8 mouse cellular contexts compared by ENCODE assay signal in genomic region chr19:45783933-45784576, GRCm38 (mm10). TPM values are rescaled to one million over a fixed set of nuclear protein-coding genes. Genes with fewer than 3 reads are reported as not detected.
A peak's percentile ranks its signal among the peaks of the same experiment; 100 is the strongest.
DNase-seq lines count a peak whose midpoint lies in the region; ATAC-seq and TF ChIP-seq lines count a peak whose summit lies in the region.

No protein-coding gene starts in this region.

- H3K27ac ChIP-seq in CH12.LX (ENCODE audit: insufficient read depth, low read depth) = peak overlapping the region; percentile 37
- H3K27ac ChIP-seq in forebrain, embryonic 16.5 days (ENCODE audit: low read length) = 0 out of 2 replicates have a peak overlapping the region, but pooled peaks have one; percentile 21
- peak overlapping the region; percentile 96 for H3K27ac ChIP-seq in liver, postnatal 0 days (ENCODE audit: low read depth)

- TF ChIP-seq CTCF in CH12.LX (conservative IDR thresholded peaks at IDR 0.05 in 1 of 2, IDR thresholded peaks at IDR 0.05 in 1 of 2; ENCODE audit: low read depth in 2 of 2, low read length in 2 of 2) = no peak
- TF ChIP-seq CTCF in liver, postnatal 0 days (IDR thresholded peaks at IDR 0.05; ENCODE audit: low read depth) = no peak

- no peaks in the 10 kb centered on the region for H3K27me3 ChIP-seq in CH12.LX (replicated peaks)
- no peaks in the 10 kb centered on the region for H3K27me3 ChIP-seq in forebrain, embryonic 16.5 days (replicated peaks; ENCODE audit: control insufficient read depth, insufficient read depth, low read length)
- H3K27me3 ChIP-seq in liver, postnatal 0 days (ENCODE audit: insufficient read depth, low read length) = no peaks in the 10 kb centered on the region

- TF ChIP-seq RAD21 in CH12.LX (IDR thresholded peaks at IDR 0.05; ENCODE audit: low read depth, low read length) = no peak

- 35% methylated on average over 17 of the region's 17 CpGs for WGBS in forebrain, embryonic 16.5 days
- whole genome bisulfite sequencing in liver, postnatal 0 days (ENCODE audit: insufficient replicate concordance) = 33% methylated on average over 17 of the region's 17 CpGs

- peak overlapping the region; percentile 88 for H3K4me2 ChIP-seq in CH12.LX (ENCODE audit: insufficient read depth, low read depth, poor library complexity, severe bottlenecking)
- H3K4me2 ChIP-seq in forebrain, embryonic 16.5 days (ENCODE audit: low read length) = peak overlapping the region; percentile 60
- peak overlapping the region; percentile 75 for H3K4me2 ChIP-seq in liver, postnatal 0 days (ENCODE audit: low read depth, low read length)

- peak; percentile 26 for DNase-seq in cerebellum, adult 8-10 months
- DNase-seq in cerebellum, postnatal 14 days = no peak
- DNase-seq in CH12.LX (ENCODE audit: extremely low read depth) (no peak), adipocyte (ENCODE audit: low spot score) (no peak)
- DNase-seq in liver, postnatal 0 days = no peak
- peak; percentile 29 for DNase-seq in thymus, postnatal 4 days
- DNase-seq in frontal cortex, postnatal 36 days (ENCODE audit: low spot score in 2 of 2) = no peak

- peak overlapping the region; percentile 61 for H3K9ac ChIP-seq in CH12.LX (ENCODE audit: insufficient read depth, low read depth)
- H3K9ac ChIP-seq in forebrain, embryonic 16.5 days (replicated peaks; ENCODE audit: low read depth, low read length) = peak overlapping the region; percentile 30; the same call in 1 of the 2 replicates
- peak overlapping the region; percentile 53 for H3K9ac ChIP-seq in liver, postnatal 0 days (replicated peaks)

- H3K9me3 ChIP-seq in CH12.LX (replicated peaks; ENCODE audit: low read length) = no peaks in the 10 kb centered on the region
- H3K9me3 ChIP-seq in forebrain, embryonic 16.5 days (ENCODE audit: control insufficient read depth, low read length) = no peaks in the 10 kb centered on the region
- H3K9me3 ChIP-seq in liver, postnatal 0 days (ENCODE audit: low read length) = no peaks in the 10 kb centered on the region

- H3K4me1 ChIP-seq in CH12.LX (ENCODE audit: control insufficient read depth in 1 of 2, insufficient read depth in 2 of 2) = peaks cover 15 to 45% of the 10 kb centered on the region in 2 experiments
- peaks cover 32% of the 10 kb centered on the region for H3K4me1 ChIP-seq in forebrain, embryonic 16.5 days (replicated peaks; ENCODE audit: control insufficient read depth, insufficient read depth, low read length)
- peaks cover 28% of the 10 kb centered on the region for H3K4me1 ChIP-seq in liver, postnatal 0 days (ENCODE audit: insufficient read depth)

- ATAC-seq in forebrain, embryonic 16.5 days = no peak
- ATAC-seq in liver, postnatal 0 days = peak; percentile 2

- H3K36me3 ChIP-seq in CH12.LX (replicated peaks in 1 of 2; ENCODE audit: control insufficient read depth in 1 of 2, insufficient read depth in 1 of 2, low read length in 1 of 2) = peaks cover 13 to 23% of the 10 kb centered on the region in 2 experiments
- no peaks in the 10 kb centered on the region; the same call in 1 of the 2 replicates for H3K36me3 ChIP-seq in forebrain, embryonic 16.5 days (ENCODE audit: control insufficient read depth, insufficient read depth)
- H3K36me3 ChIP-seq in liver, postnatal 0 days (replicated peaks; ENCODE audit: insufficient read depth, low read length) = peaks cover 24% of the 10 kb centered on the region

- dilution Hi-C loops in CH12.LX (cut with MboI; ENCODE audit: extremely low pct_ligation_motif_present, extremely low pct_unique_long_range_greater_than_20kb, low sequenced_read_pairs) = no loop called here

- 0 out of 2 replicates have a peak, but pooled peaks have one; percentile 41 for TF ChIP-seq POLR2A in CH12.LX (IDR thresholded peaks at IDR 0.05; ENCODE audit: low read depth, low read length)

- no peak for TF ChIP-seq EP300 in CH12.LX (IDR thresholded peaks at IDR 0.05; ENCODE audit: low read length)
- TF ChIP-seq EP300 in liver, postnatal 0 days (IDR thresholded peaks at IDR 0.05; ENCODE audit: low read depth) = no peak

- H3K79me2 ChIP-seq in CH12.LX (replicated peaks; ENCODE audit: control insufficient read depth, extremely low read depth, insufficient read depth, poor library complexity, severe bottlenecking) = peaks cover 39% of the 10 kb centered on the region

- H3K4me3 ChIP-seq in CH12.LX (replicated peaks in 1 of 3; ENCODE audit: low read depth in 2 of 3, low read length in 2 of 3, poor library complexity in 1 of 3) = peak overlapping the region; percentile 51 to 75 (median 53)
- H3K4me3 ChIP-seq in forebrain, embryonic 16.5 days (replicated peaks; ENCODE audit: low read length) = peak overlapping the region; percentile 100
- peak overlapping the region; percentile 94 for H3K4me3 ChIP-seq in liver, postnatal 0 days (ENCODE audit: low read depth, low read length)

- in situ Hi-C loops in CH12.LX (cut with MboI; ENCODE audit: low pct_ligation_motif_present, low pct_unique_long_range_greater_than_20kb, low sequenced_read_pairs) = no loop called here

TF ChIP-seq in CH12.LX, 34 proteins besides CTCF, POLR2A, EP300 and RAD21:
- no peak for TF ChIP-seq GABPA (IDR thresholded peaks at IDR 0.05; ENCODE audit: insufficient replicate concordance, low read depth, low read length)
- no peak for TF ChIP-seq ZNF384 (IDR thresholded peaks at IDR 0.05; ENCODE audit: low read depth, low read length)
- no peak for TF ChIP-seq TBP (conservative IDR thresholded peaks at IDR 0.05; ENCODE audit: low read depth, low read length)
- no peak for TF ChIP-seq CHD1 (IDR thresholded peaks at IDR 0.05; ENCODE audit: low read depth, low read length)
- TF ChIP-seq JUN (IDR thresholded peaks at IDR 0.05; ENCODE audit: insufficient read depth, low read depth, low read length) = no peak
- 0 out of 2 replicates have a peak, but pooled peaks have one; percentile 9 for TF ChIP-seq CHD2 (IDR thresholded peaks at IDR 0.05; ENCODE audit: low read length)
- no peak for TF ChIP-seq USF1 (IDR thresholded peaks at IDR 0.05; ENCODE audit: low read depth, low read length)
- TF ChIP-seq MAFK (IDR thresholded peaks at IDR 0.05; ENCODE audit: insufficient replicate concordance, low read length) = no peak
- TF ChIP-seq ETS1 (conservative IDR thresholded peaks at IDR 0.05; ENCODE audit: low read depth, low read length) = peak; percentile 33; the same call in 1 of the 2 replicates
- no peak for TF ChIP-seq HCFC1 (IDR thresholded peaks at IDR 0.05; ENCODE audit: low read depth, low read length)
- TF ChIP-seq ELF1 (IDR thresholded peaks at IDR 0.05; ENCODE audit: low read depth, low read length) = no peak
- TF ChIP-seq MAZ (IDR thresholded peaks at IDR 0.05; ENCODE audit: low read depth, low read length) = no peak
- no peak for TF ChIP-seq ZKSCAN1 (IDR thresholded peaks at IDR 0.05; ENCODE audit: borderline replicate concordance, low read depth, low read length)
- TF ChIP-seq USF2 (conservative IDR thresholded peaks at IDR 0.05; ENCODE audit: low read depth, low read length) = no peak
- no peak for TF ChIP-seq JUND (conservative IDR thresholded peaks at IDR 0.05; ENCODE audit: low read depth, low read length)
- no peak for TF ChIP-seq IRF4 (IDR thresholded peaks at IDR 0.05; ENCODE audit: low read depth, low read length)
- no peak for TF ChIP-seq PAX5 (IDR thresholded peaks at IDR 0.05; ENCODE audit: low read length)
- TF ChIP-seq NRF1 (IDR thresholded peaks at IDR 0.05; ENCODE audit: low read depth, low read length) = no peak
- no peak for TF ChIP-seq MXI1 (IDR thresholded peaks at IDR 0.05; ENCODE audit: low read depth, low read length)
- peak; percentile 40; the same call in 1 of the 2 replicates for TF ChIP-seq ZMIZ1 (IDR thresholded peaks at IDR 0.05; ENCODE audit: low read depth, low read length)
- TF ChIP-seq SMC3 (IDR thresholded peaks at IDR 0.05; ENCODE audit: low read depth, low read length) = no peak
- TF ChIP-seq BHLHE40 (IDR thresholded peaks at IDR 0.05; ENCODE audit: low read depth, low read length) = no peak
- no peak for TF ChIP-seq RCOR1 (conservative IDR thresholded peaks at IDR 0.05; ENCODE audit: low read depth, low read length)
- TF ChIP-seq MAX (IDR thresholded peaks at IDR 0.05; ENCODE audit: low read length) = no peak; the same call in 1 of the 2 replicates
- peak; percentile 25 for TF ChIP-seq NELFE (IDR thresholded peaks at IDR 0.05; ENCODE audit: low read depth, low read length)
- TF ChIP-seq E2F4 (IDR thresholded peaks at IDR 0.05; ENCODE audit: insufficient replicate concordance, low read depth, low read length) = no peak
- TF ChIP-seq MYC (IDR thresholded peaks at IDR 0.05; ENCODE audit: low read depth, low read length) = no peak
- no peak for TF ChIP-seq TCF12 (IDR thresholded peaks at IDR 0.05; ENCODE audit: low read depth, low read length)
- no peak for TF ChIP-seq POLR2AphosphoS2 (IDR thresholded peaks at IDR 0.05; ENCODE audit: low read depth, low read length)
- TF ChIP-seq SIN3A (IDR thresholded peaks at IDR 0.05; ENCODE audit: low read length) = no peak

RNA-seq across cellular contexts. Expression of gene Mgea5, which starts 0.4 kb away (rescaled TPM):
- total RNA-seq in CH12.LX (2012; rRNA removed) (63.9 and 69.8 TPM in 2 replicates), CH12.LX (2014; rRNA removed) (69.4 and 78.7 TPM in 2 replicates)
- polyA plus RNA-seq in CH12.LX (2012; ENCODE audit: insufficient read length, low read depth) = 66.4 and 68.7 TPM in 2 replicates
- polyA plus RNA-seq in forebrain, embryonic 16.5 days (2015; fragmentation: Nextera tagmentation; extraction: Ambion mirVana) = 77.0 and 90.5 TPM in 2 replicates
- polyA plus RNA-seq in liver, postnatal 0 days (2015; fragmentation: Nextera tagmentation; extraction: Ambion mirVana) = 10.3 and 10.8 TPM in 2 replicates

RNA-seq across cellular contexts. Expression of gene Kcnip2, which starts 31.8 kb away (rescaled TPM):
- not detected in 2 replicates for total RNA-seq in CH12.LX (2012; rRNA removed)
- total RNA-seq in CH12.LX (2014; rRNA removed) = not detected in 2 replicates
- not detected in 2 replicates for polyA plus RNA-seq in CH12.LX (2012; ENCODE audit: insufficient read length, low read depth)
- 12.3 and 14.6 TPM in 2 replicates for polyA plus RNA-seq in forebrain, embryonic 16.5 days (2015; fragmentation: Nextera tagmentation; extraction: Ambion mirVana)
- polyA plus RNA-seq in liver, postnatal 0 days (2015; fragmentation: Nextera tagmentation; extraction: Ambion mirVana) = 0.59 and 0.71 TPM in 2 replicates

RNA-seq across cellular contexts. Expression of gene Npm3, which starts 34.7 kb away (rescaled TPM):
- 189 and 220 TPM in 2 replicates for total RNA-seq in CH12.LX (2012; rRNA removed)
- 225 and 248 TPM in 2 replicates for total RNA-seq in CH12.LX (2014; rRNA removed)
- polyA plus RNA-seq in CH12.LX (2012; ENCODE audit: insufficient read length, low read depth) = 237 TPM in 2 replicates
- 6.7 and 10.6 TPM in 2 replicates for polyA plus RNA-seq in forebrain, embryonic 16.5 days (2015; fragmentation: Nextera tagmentation; extraction: Ambion mirVana)
- polyA plus RNA-seq in liver, postnatal 0 days (2015; fragmentation: Nextera tagmentation; extraction: Ambion mirVana) = 6.3 and 6.5 TPM in 2 replicates

RNA-seq across cellular contexts. Expression of gene Fgf8, which starts 41.3 kb away (rescaled TPM):
- total RNA-seq in CH12.LX (2012; rRNA removed) (not detected in 2 replicates), CH12.LX (2014; rRNA removed) (not detected in 2 replicates)
- polyA plus RNA-seq in CH12.LX (2012; ENCODE audit: insufficient read length, low read depth) = not detected in 2 replicates
- polyA plus RNA-seq in forebrain, embryonic 16.5 days (2015; fragmentation: Nextera tagmentation; extraction: Ambion mirVana) = 0.31 and 0.43 TPM in 2 replicates
- polyA plus RNA-seq in liver, postnatal 0 days (2015; fragmentation: Nextera tagmentation; extraction: Ambion mirVana) = not detected in 2 replicates

Comparison
In these comparisons a context has a peak if more than half of its experiments do, and no peak if none do; other contexts are left out.
1. DNase-seq: peak in cerebellum, adult 8-10 months (single experiment) and thymus, postnatal 4 days (single experiment); none in cerebellum, postnatal 14 days (0 of 2), CH12.LX (single experiment), liver, postnatal 0 days (single experiment), adipocyte (single experiment) and frontal cortex, postnatal 36 days (0 of 2).
2. H3K27ac ChIP-seq: peak in every context shown above with its lines; median percentile 96 in liver, postnatal 0 days; 37 in CH12.LX; 21 in forebrain, embryonic 16.5 days.
3. RNA of gene Npm3, which starts 34.7 kb away (polyA plus RNA-seq): 237 TPM in CH12.LX; 6.7 to 10.6 TPM in forebrain, embryonic 16.5 days and 6.3 to 6.5 TPM in liver, postnatal 0 days; every median in the first group is over 10 times any median in the second.
4. Peak in every context shown above with its lines, with median percentiles within 50 percentile points of each other: H3K4me2 ChIP-seq, H3K4me3 ChIP-seq and H3K9ac ChIP-seq.